In genomic region chr3:6730066-6730465, GRCm38 (mm10) we compare ENCODE assay signal across 13 mouse cellular contexts.
"Had no signal": no experiment of that assay in that cellular context is flagged by ENCODE, and none has a peak within 500 bp of the region (broad histone marks: within the 10 kb centered on the region; RNA-seq: fewer than 3 reads in every experiment).

No protein-coding gene starts in this region.

- H3K27ac ChIP-seq: layer of hippocampus, adult 2 months; liver, embryonic 13.5 days; midbrain, embryonic 10.5 days; neural tube, embryonic 13.5 days had no signal

- ATAC-seq: liver, postnatal 0 days; midbrain, embryonic 16.5 days had no signal

- H3K9me3 ChIP-seq: liver, embryonic 13.5 days; midbrain, embryonic 10.5 days; neural tube, embryonic 13.5 days had no signal

- H3K9ac ChIP-seq: liver, embryonic 13.5 days; liver, postnatal 0 days; neural tube, embryonic 13.5 days had no signal

- DNase-seq: kidney, adult 11 months; kidney, adult 9 months; kidney, postnatal 14 days; left cerebral cortex, postnatal 4 days; liver; liver, embryonic 13.5 days; liver, postnatal 0 days; right cerebral cortex, postnatal 25 days; thymus, postnatal 36 days had no signal

- H3K4me3 ChIP-seq: layer of hippocampus, adult 2 months; liver, embryonic 13.5 days; midbrain, embryonic 10.5 days; neural tube, embryonic 13.5 days had no signal

- H3K36me3 ChIP-seq: liver, embryonic 13.5 days; midbrain, embryonic 10.5 days; neural tube, embryonic 13.5 days had no signal

- H3K4me1 ChIP-seq: liver, embryonic 13.5 days had no signal

- H3K4me2 ChIP-seq: liver, embryonic 13.5 days; neural tube, embryonic 13.5 days had no signal

- H3K27me3 ChIP-seq: liver, embryonic 13.5 days; neural tube, embryonic 13.5 days had no signal
